ENCODE assay signal across 8 mouse cellular contexts in the genomic region with DNA sequence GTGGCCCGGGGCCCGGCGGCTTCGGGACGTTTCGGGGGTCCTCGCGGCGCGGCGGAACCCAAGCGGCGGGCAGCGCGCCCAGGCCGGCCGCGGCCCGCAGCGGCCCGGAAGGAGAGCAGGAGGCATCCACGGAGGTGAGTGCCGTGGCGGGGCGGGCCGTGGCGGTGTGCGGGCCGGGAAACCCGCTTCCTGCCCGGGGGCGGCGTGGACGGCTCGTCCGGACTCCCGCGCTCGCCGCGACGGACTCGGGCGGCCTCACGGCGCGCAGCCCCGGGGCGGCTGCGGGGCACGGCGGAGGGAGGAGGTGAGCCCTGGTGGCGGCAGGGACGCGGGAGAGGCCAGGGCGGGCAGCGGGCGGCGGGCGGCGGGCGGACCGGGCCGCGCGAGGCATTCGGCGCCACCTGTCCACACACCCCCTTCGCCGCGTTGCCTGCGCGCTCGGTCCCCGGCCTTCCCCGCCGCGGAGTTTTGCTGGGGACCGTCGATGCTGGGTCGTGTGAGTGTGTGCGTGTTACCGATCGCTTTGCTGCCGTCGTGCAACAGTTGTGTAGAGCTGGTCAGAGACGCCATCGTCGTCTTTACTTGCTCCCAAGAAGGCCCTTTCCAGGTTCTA. TPM values are rescaled to one million over a fixed set of nuclear protein-coding genes. Genes with fewer than 3 reads are reported as not detected.
DNase-seq lines count a peak whose midpoint lies in the region; ATAC-seq and TF ChIP-seq lines count a peak whose summit lies in the region.

No protein-coding gene starts in this region.

- H3K4me1 ChIP-seq in heart, embryonic 15.5 days (replicated peaks) = peaks cover 10% of the 10 kb centered on the region
- H3K4me1 ChIP-seq in brown adipose tissue, adult 24 weeks (ENCODE audit: control insufficient read depth, insufficient read depth, insufficient read length, low read length) = no peaks in the 10 kb centered on the region
- no peaks in the 10 kb centered on the region for H3K4me1 ChIP-seq in forebrain, postnatal 0 days (ENCODE audit: insufficient read depth)
- H3K4me1 ChIP-seq in midbrain, embryonic 11.5 days (ENCODE audit: control insufficient read depth, insufficient read depth, low read length) = peaks cover 6% of the 10 kb centered on the region

- no peak for DNase-seq in heart, postnatal 10 days
- no peak for DNase-seq in forebrain, postnatal 0 days
- peak; percentile 96 for DNase-seq in midbrain, embryonic 11.5 days (ENCODE audit: low spot score, missing footprints)
- no peak for DNase-seq in urinary bladder, postnatal 10 days (ENCODE audit: low spot score)
- no peak for DNase-seq in layer of hippocampus, adult 18-20 months (ENCODE audit: low spot score in 2 of 2)

- H3K9me3 ChIP-seq in heart, embryonic 15.5 days (replicated peaks) = no peaks in the 10 kb centered on the region
- no peaks in the 10 kb centered on the region for H3K9me3 ChIP-seq in forebrain, postnatal 0 days (ENCODE audit: low read length)
- no peaks in the 10 kb centered on the region for H3K9me3 ChIP-seq in midbrain, embryonic 11.5 days (ENCODE audit: control insufficient read depth, low read length)

- H3K4me3 ChIP-seq in heart, embryonic 15.5 days = peak overlapping the region; percentile 68
- H3K4me3 ChIP-seq in brown adipose tissue, adult 24 weeks (ENCODE audit: insufficient read depth, low read depth, low read length) = peak overlapping the region; percentile 39
- peak overlapping the region; percentile 52 for H3K4me3 ChIP-seq in forebrain, postnatal 0 days (ENCODE audit: low read depth, low read length)
- H3K4me3 ChIP-seq in midbrain, embryonic 11.5 days (ENCODE audit: low read depth, low read length) = peak overlapping the region; percentile 62

- no peaks in the 10 kb centered on the region for H3K36me3 ChIP-seq in heart, embryonic 15.5 days
- H3K36me3 ChIP-seq in forebrain, postnatal 0 days (ENCODE audit: insufficient read depth) = no peaks in the 10 kb centered on the region
- no peaks in the 10 kb centered on the region for H3K36me3 ChIP-seq in midbrain, embryonic 11.5 days (ENCODE audit: control insufficient read depth, insufficient read depth, low read length)

- H3K27ac ChIP-seq in heart, embryonic 15.5 days = peak overlapping the region; percentile 66
- no peak overlapping the region for H3K27ac ChIP-seq in brown adipose tissue, adult 24 weeks (replicated peaks; ENCODE audit: low read depth, low read length)
- peak overlapping the region; percentile 80 for H3K27ac ChIP-seq in forebrain, postnatal 0 days (ENCODE audit: low read depth, low read length)
- peak overlapping the region; percentile 57 for H3K27ac ChIP-seq in midbrain, embryonic 11.5 days (ENCODE audit: low read depth, low read length)

- peak overlapping the region; percentile 77 for H3K9ac ChIP-seq in heart, embryonic 15.5 days
- peak overlapping the region; percentile 63 for H3K9ac ChIP-seq in forebrain, postnatal 0 days
- H3K9ac ChIP-seq in midbrain, embryonic 11.5 days (ENCODE audit: low read length) = peak overlapping the region; percentile 81

- peak overlapping the region; percentile 77 for H3K4me2 ChIP-seq in heart, embryonic 15.5 days
- H3K4me2 ChIP-seq in forebrain, postnatal 0 days (ENCODE audit: low read depth) = peak overlapping the region; percentile 53
- H3K4me2 ChIP-seq in midbrain, embryonic 11.5 days = peak overlapping the region; percentile 60

- no peak for TF ChIP-seq CTCF in forebrain, postnatal 0 days (IDR thresholded peaks at IDR 0.05; ENCODE audit: low read depth)

- intact Hi-C loops in heart, postnatal 10 days (cut with DNase I) = no loop called here

- ATAC-seq in heart, embryonic 15.5 days (replicated peaks; ENCODE audit: insufficient number of reproducible peaks, insufficient read depth, low FRiP score, low read depth) = peak; percentile 43
- ATAC-seq in forebrain, postnatal 0 days = peak; percentile 47
- peak; percentile 58 for ATAC-seq in midbrain, embryonic 11.5 days (ENCODE audit: low FRiP score)
- no peak for ATAC-seq in monocyte, adult 5-6 weeks (replicated peaks; ENCODE audit: insufficient number of reproducible peaks, low FRiP score, low TSS enrichment, poor library complexity, severe bottlenecking)

- peaks cover 67% of the 10 kb centered on the region for H3K27me3 ChIP-seq in heart, embryonic 15.5 days
- peaks cover 50% of the 10 kb centered on the region for H3K27me3 ChIP-seq in forebrain, postnatal 0 days (ENCODE audit: insufficient read depth, low read length)
- peaks cover 69% of the 10 kb centered on the region for H3K27me3 ChIP-seq in midbrain, embryonic 11.5 days (ENCODE audit: control insufficient read depth, insufficient read depth, low read length)

- WGBS in heart, embryonic 15.5 days = under 1% methylated on average over 70 of the region's 89 CpGs
- 2% methylated on average over 59 of the region's 89 CpGs for WGBS in forebrain, postnatal 0 days
- WGBS in midbrain, embryonic 11.5 days = under 1% methylated on average over 63 of the region's 89 CpGs

RNA-seq across cellular contexts. Expression of a gene that starts 0.4 kb away (rescaled TPM):
- polyA plus RNA-seq in heart, embryonic 15.5 days (2015; fragmentation: Nextera tagmentation; extraction: Ambion mirVana) = 6.2 TPM in 2 replicates
- total RNA-seq in heart, postnatal 10 days (2021) = 1 to 10 TPM; 1.6 TPM
- polyA plus RNA-seq in brown adipose tissue, adult 24 weeks (2012; ENCODE audit: insufficient read depth, insufficient read length, missing spikeins) = not detected in 2 replicates
- 18.4 and 30.3 TPM in 2 replicates for total RNA-seq in forebrain, postnatal 0 days (2014; rRNA removed)
- 7.4 and 23.9 TPM in 2 replicates for polyA plus RNA-seq in forebrain, postnatal 0 days (2015; fragmentation: Nextera tagmentation; extraction: Ambion mirVana)
- polyA plus RNA-seq in midbrain, embryonic 11.5 days (2014; fragmentation: Nextera tagmentation; extraction: Ambion mirVana) = 16.5 and 17.5 TPM in 2 replicates
- total RNA-seq in monocyte, adult 5-6 weeks (2017) = 1.9 TPM in 1 of 3 replicates, not detected in the others
- total RNA-seq in layer of hippocampus, adult 18-20 months (2021) = 10 to 100 TPM; 19.3 to 19.5 TPM

RNA-seq across cellular contexts. Expression of a gene that starts 59.1 kb away (rescaled TPM):
- polyA plus RNA-seq in heart, embryonic 15.5 days (2015; fragmentation: Nextera tagmentation; extraction: Ambion mirVana) = 0.11 and 0.14 TPM in 2 replicates
- total RNA-seq in heart, postnatal 10 days (2021) = under 1 TPM; 0.22 to 0.35 TPM
- 0.79 and 1.2 TPM in 2 replicates for polyA plus RNA-seq in brown adipose tissue, adult 24 weeks (2012; ENCODE audit: insufficient read depth, insufficient read length, missing spikeins)
- 0.62 and 0.95 TPM in 2 replicates for total RNA-seq in forebrain, postnatal 0 days (2014; rRNA removed)
- 0.45 and 0.47 TPM in 2 replicates for polyA plus RNA-seq in forebrain, postnatal 0 days (2015; fragmentation: Nextera tagmentation; extraction: Ambion mirVana)
- 0.08 and 0.22 TPM in 2 replicates for polyA plus RNA-seq in midbrain, embryonic 11.5 days (2014; fragmentation: Nextera tagmentation; extraction: Ambion mirVana)
- total RNA-seq in monocyte, adult 5-6 weeks (2017) = not detected in 3 replicates
- under 1 TPM; 0.47 to 0.48 TPM for total RNA-seq in layer of hippocampus, adult 18-20 months (2021)
